Mouse (Mus musculus) B cell, adult 2 months (primary cell): ENCODE data around the gene Mphosph6.

Experiments used
- DNase-seq, 2 experiments: peaks; one replicate each; pipeline ENCODE4 v3.0.0; 2022

Gene Mphosph6

GRCm38 (mm10) chr8:117801443-117802298 lies at the start of gene Mphosph6:
TSS of gene Mphosph6 (minus strand) at chr8:117801943.
- peak; percentile 95 to 97 for DNase-seq

GRCm38 (mm10) chr8:117850420-117850819 lies 48.7 kb upstream of the Mphosph6 start:
- DNase-seq = no peak

- no peak for DNase-seq
Observed at GRCm38 (mm10) chr8:117847865-117848264, 46.1 kb upstream of the Mphosph6 start.

- DNase-seq = peak; percentile 12 to 15
Observed at GRCm38 (mm10) chr8:117843694-117844093, 42.0 kb upstream of the Mphosph6 start.

- DNase-seq = no peak
Observed at GRCm38 (mm10) chr8:117813524-117813923, 11.8 kb upstream of the Mphosph6 start.

- DNase-seq = no peak
Observed at GRCm38 (mm10) chr8:117810676-117811075, 8.9 kb upstream of the Mphosph6 start.

GRCm38 (mm10) chr8:117805419-117805818 lies 3.7 kb upstream of the Mphosph6 start:
- no peak for DNase-seq

- no peak for DNase-seq
Observed at GRCm38 (mm10) chr8:117802299-117802689, 551 bp upstream of the Mphosph6 start.

GRCm38 (mm10) chr8:117798066-117798465 lies 3.7 kb downstream of the Mphosph6 start:
- DNase-seq = no peak

- DNase-seq = no peak
Observed at GRCm38 (mm10) chr8:117796464-117796863, 5.3 kb downstream of the Mphosph6 start.

GRCm38 (mm10) chr8:117794581-117794980 lies 7.2 kb downstream of the Mphosph6 start:
- DNase-seq = no peak

- DNase-seq = no peak
Observed at GRCm38 (mm10) chr8:117792616-117793144, 9.1 kb downstream of the Mphosph6 start.

GRCm38 (mm10) chr8:117786428-117786827 lies 15.3 kb downstream of the Mphosph6 start:
- DNase-seq = no peak

- DNase-seq = no peak
Observed at GRCm38 (mm10) chr8:117783021-117783420, 18.7 kb downstream of the Mphosph6 start.

GRCm38 (mm10) chr8:117781375-117782129 lies 20.2 kb downstream of the Mphosph6 start:
- DNase-seq = no peak

- no peak for DNase-seq
Observed at GRCm38 (mm10) chr8:117779344-117779743, 22.4 kb downstream of the Mphosph6 start.

- no peak for DNase-seq
Observed at GRCm38 (mm10) chr8:117778531-117779322, 23.0 kb downstream of the Mphosph6 start.

- DNase-seq = peak in 1 of 2 experiments; percentile 10
Observed at GRCm38 (mm10) chr8:117776075-117776474, 25.7 kb downstream of the Mphosph6 start.

GRCm38 (mm10) chr8:117775626-117776025 lies 26.1 kb downstream of the Mphosph6 start:
- DNase-seq = no peak

- DNase-seq = peak in 1 of 2 experiments; percentile 26
Observed at GRCm38 (mm10) chr8:117772597-117772996, 29.1 kb downstream of the Mphosph6 start.

- DNase-seq = peak; percentile 33 to 39
Observed at GRCm38 (mm10) chr8:117772126-117772525, 29.6 kb downstream of the Mphosph6 start.

- no peak for DNase-seq
Observed at GRCm38 (mm10) chr8:117771115-117771836, 30.5 kb downstream of the Mphosph6 start.
